Mouse (Mus musculus) neural tube, embryonic 14.5 days (tissue): Measurements from ENCODE around the gene Clybl. TPM values are rescaled to one million over a fixed set of nuclear protein-coding genes. Genes with fewer than 3 reads are reported as not detected.

Experiments used
- ATAC-seq: fragments of 200-750 bp; cut with Nextera tagmentation; 2 replicates; pipeline ENCODE4 v1.8.0; 2017; ENCODE audit warnings: low read depth, mild to moderate bottlenecking, moderate TSS enrichment, moderate library complexity
- H3K27ac ChIP-seq: fragments of 300-500 bp; sonication (generic); 2 replicates; pipeline ENCODE4 v1.5.1; 2014; ENCODE audit warnings: low read depth, mild to moderate bottlenecking, control low read depth, low read length, moderate library complexity, mixed read lengths
- H3K27me3 ChIP-seq: fragments of 300-500 bp; sonication (generic); 2 replicates; pipeline ENCODE4 v1.6.1; 2014; ENCODE audit warnings: low read length; ENCODE audit not compliant: control insufficient read depth, insufficient read depth
- H3K36me3 ChIP-seq: fragments of 300-500 bp; sonication (generic); 2 replicates; pipeline ENCODE4 v1.6.1; 2014; ENCODE audit warnings: low read length, mixed read lengths; ENCODE audit not compliant: control insufficient read depth, insufficient read depth
- H3K4me1 ChIP-seq: fragments of 300-500 bp; sonication (generic); 2 replicates; pipeline ENCODE4 v1.6.1; 2014; ENCODE audit warnings: low read length; ENCODE audit not compliant: control insufficient read depth, insufficient read depth
- H3K4me2 ChIP-seq: fragments of 300-500 bp; sonication (generic); 2 replicates; pipeline ENCODE4 v1.6.1; 2014; ENCODE audit warnings: mild to moderate bottlenecking, low read depth, low read length, control low read depth
- H3K4me3 ChIP-seq: fragments of 300-500 bp; sonication (generic); 2 replicates; pipeline ENCODE4 v1.5.1; 2014; ENCODE audit warnings: low read depth, low read length, control low read depth, mixed read lengths
- H3K9ac ChIP-seq: fragments of 300-500 bp; sonication (generic); replicated peaks from 2 replicates; pipeline ENCODE4 v1.6.1; 2014; ENCODE audit warnings: low read depth, mild to moderate bottlenecking, control low read depth, low read length, mixed read lengths
- H3K9me3 ChIP-seq: fragments of 300-500 bp; sonication (generic); 2 replicates; pipeline ENCODE4 v1.6.1; 2016; ENCODE audit warnings: low read length; ENCODE audit not compliant: control insufficient read depth
- WGBS: fragments of 180-500 bp; shearing (Covaris S2); extraction: QIAGEN DNeasy Blood & Tissue Kit; methylation state at CpG from one replicate; pipeline ENCODE4 v1.1.7; 2014; 5-methylcytosine and 5-hydroxymethylcytosine counted together
- polyA plus RNA-seq: library from polyadenylated mRNA; unstranded; fragments of >200 nt; fragmentation: Nextera tagmentation; extraction: Ambion mirVana; gene quantifications from 2 replicates; pipeline ENCODE4 v1.2.1, GENCODE M21; 2014

The Clybl gene
- polyA plus RNA-seq, 1 experiment from 2014 or later: 9.1 TPM

DNA sequence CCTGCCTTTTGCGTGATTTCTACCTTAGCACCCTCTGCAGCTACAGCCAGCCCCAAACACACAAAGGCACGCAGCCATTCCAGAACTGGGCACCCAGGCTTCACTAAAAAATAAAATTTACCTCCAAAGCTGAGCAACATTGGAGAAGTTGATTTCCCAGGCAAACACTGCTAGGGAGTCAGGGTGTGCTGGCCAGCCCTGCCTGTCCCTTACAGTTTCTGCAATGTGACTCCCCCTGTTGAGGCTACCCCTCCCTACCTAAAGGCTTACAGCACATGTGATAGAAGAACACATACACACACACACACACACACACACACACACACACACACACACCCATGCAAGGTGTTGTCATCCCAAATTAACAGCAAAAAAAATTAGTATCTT, 232.0 kb downstream of the Clybl start:
- ATAC-seq: no peak
- no peak overlapping the region for H3K9ac ChIP-seq
- H3K36me3 ChIP-seq: no peaks in the 10 kb centered on the region
- H3K27ac ChIP-seq: no peak overlapping the region
- WGBS: 90% methylated on average over 2 of the region's 2 CpGs
- H3K9me3 ChIP-seq: no peaks in the 10 kb centered on the region
- H3K4me3 ChIP-seq: no peak overlapping the region
- H3K4me1 ChIP-seq: no peaks in the 10 kb centered on the region
- peaks cover 5% of the 10 kb centered on the region; the same call in 1 of the 2 replicates for H3K27me3 ChIP-seq
- no peak overlapping the region for H3K4me2 ChIP-seq

DNA sequence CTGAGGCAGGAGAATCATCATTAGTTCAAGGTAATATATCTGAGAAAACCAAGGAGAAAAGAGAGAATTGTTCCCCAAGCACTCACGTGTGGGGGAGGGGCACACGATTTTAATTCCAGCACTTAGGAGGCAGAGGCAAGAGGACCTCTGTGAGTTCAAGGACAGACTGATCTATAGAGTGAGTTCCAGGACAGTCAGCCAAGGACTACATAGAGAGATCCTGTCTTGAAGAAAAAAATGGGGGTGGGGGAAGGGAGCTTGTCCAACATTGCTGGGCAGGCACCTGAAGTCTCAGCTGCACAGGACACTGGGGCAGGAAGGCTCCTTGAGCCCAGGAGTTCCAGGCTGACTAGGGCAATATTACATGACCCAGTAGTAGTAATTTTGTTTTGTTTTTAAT, 233.3 kb downstream of the Clybl start:
- WGBS: 98% methylated on average over 2 of the region's 2 CpGs
- Histone ChIP-seq H3K4me3 (no peak overlapping the region), H3K36me3 (no peaks in the 10 kb centered on the region), H3K27ac (no peak overlapping the region), H3K9me3 (no peaks in the 10 kb centered on the region), H3K4me2 (no peak overlapping the region), H3K27me3 (peaks cover 5% of the 10 kb centered on the region; the same call in 1 of the 2 replicates), H3K4me1 (no peaks in the 10 kb centered on the region), H3K9ac (no peak overlapping the region)
- no peak for ATAC-seq

DNA sequence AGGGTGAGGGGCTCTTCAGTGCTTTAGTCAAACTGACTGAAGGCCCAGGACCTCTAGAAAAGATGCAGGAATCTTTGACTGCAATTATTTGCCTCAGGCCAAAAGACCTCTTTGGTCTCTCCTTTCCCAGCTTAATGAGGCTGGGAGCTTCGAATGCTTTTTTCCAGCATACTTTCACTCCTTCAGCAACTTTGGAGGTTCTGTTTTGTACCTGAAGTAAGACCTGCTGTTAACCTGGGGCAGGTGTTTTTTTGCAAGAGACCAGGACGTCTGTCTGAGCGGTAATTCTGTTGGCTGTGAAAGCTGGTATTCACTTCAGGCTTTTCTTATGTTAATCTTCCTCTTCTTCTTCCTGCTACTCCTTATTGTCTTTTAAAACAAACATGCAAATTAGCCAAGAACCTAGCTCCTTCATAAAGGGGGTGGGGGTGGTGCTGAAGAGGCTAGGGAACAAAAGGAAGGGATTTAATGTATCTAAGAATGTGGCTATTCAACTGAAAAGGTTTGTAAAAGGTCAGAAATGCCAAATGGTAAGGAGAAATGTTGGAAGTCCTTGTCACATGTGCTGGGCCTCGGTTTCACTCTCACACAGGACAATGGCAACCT, 234.8 kb downstream of the Clybl start:
- no peak for ATAC-seq
- Histone ChIP-seq H3K27me3 (0 out of 2 replicates have a peak, but pooled peaks cover 1% of the 10 kb centered on the region), H3K27ac (no peak overlapping the region), H3K4me2 (no peak overlapping the region), H3K9ac (no peak overlapping the region), H3K4me3 (no peak overlapping the region), H3K9me3 (no peaks in the 10 kb centered on the region), H3K4me1 (no peaks in the 10 kb centered on the region), H3K36me3 (no peaks in the 10 kb centered on the region)
- 11% methylated on average over 4 of the region's 4 CpGs for WGBS

DNA sequence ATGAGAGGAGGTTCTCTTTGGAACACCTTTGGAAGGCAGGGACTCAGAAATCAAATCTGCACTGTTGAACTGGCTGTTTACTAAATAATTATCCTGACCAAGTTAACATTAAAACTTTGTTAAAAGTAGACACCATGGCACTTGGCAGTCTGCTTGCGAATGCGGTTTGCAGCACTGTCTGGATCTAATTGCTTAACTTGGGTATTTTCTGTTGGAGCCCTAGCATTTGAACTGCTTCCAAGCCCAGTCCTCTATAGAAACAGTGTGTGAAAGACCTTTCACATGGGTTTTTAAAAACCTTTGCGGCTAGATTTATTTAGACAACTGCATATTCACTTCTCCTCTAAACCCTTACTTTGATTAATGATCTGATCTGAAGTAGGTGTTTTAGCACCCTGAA, 242.9 kb downstream of the Clybl start:
- Histone ChIP-seq H3K9me3 (no peaks in the 10 kb centered on the region), H3K36me3 (no peaks in the 10 kb centered on the region), H3K4me1 (peaks cover 4% of the 10 kb centered on the region; the same call in 1 of the 2 replicates), H3K4me3 (no peak overlapping the region), H3K27ac (no peak overlapping the region), H3K27me3 (no peaks in the 10 kb centered on the region), H3K9ac (no peak overlapping the region), H3K4me2 (no peak overlapping the region)
- 60% methylated on average over 3 of the region's 3 CpGs for WGBS
- no peak for ATAC-seq

DNA sequence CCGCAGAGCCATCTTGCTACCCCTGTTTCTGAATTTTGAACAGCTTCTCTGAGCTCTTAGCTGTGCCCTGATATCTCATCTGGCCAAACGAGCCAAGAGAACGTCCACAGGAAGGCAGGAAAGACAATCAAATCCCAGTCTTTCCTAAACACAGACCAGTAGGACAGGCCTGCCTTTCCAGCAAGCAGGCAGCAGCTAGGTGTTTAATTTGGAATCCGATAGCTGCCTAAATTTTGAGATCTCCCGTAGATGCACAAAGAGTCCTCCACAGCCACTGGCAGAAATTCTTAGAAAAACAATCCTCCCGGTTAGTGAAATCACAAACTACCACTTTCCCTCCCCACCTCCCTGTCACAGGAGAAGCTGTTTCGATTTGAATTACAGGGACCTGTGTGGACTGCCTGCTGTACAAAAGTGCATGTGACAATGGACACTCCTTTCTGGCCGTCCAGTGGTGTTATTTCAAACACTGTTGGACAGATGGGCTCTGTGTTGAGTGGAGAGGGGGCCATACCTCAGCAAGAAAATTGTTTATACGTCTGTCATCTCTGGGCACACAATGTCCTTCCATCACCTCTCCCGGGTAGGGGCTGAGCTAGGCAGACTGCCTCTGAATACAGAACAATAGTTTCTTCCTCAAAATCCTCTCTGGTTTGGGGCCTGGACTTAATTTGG, 245.2 kb downstream of the Clybl start:
- Histone ChIP-seq H3K9me3 (no peaks in the 10 kb centered on the region), H3K36me3 (no peaks in the 10 kb centered on the region), H3K27me3 (no peaks in the 10 kb centered on the region), H3K4me2 (no peak overlapping the region), H3K4me1 (peaks cover 4% of the 10 kb centered on the region; the same call in 1 of the 2 replicates), H3K27ac (no peak overlapping the region), H3K4me3 (no peak overlapping the region), H3K9ac (no peak overlapping the region)
- peak; percentile 32; the same call in 1 of the 2 replicates for ATAC-seq
- WGBS: 49% methylated on average over 10 of the region's 10 CpGs

DNA sequence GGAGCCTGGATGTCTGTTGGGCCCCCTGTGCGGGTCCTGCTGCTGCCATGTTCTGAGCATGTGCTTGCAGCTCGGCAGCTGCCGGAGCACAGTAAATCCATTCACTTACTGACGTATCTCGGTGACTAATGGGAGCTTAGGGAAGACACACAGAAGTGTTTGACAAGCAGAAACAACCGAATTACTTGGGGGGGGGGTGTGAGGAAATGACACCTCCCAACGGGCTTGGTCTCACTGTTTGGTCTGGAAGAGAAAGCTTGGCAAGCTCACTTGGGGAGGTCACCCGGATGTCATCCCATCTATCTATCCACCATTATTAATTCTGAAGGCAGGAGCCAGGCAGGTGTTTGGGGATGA, 245.7 kb downstream of the Clybl start:
- Histone ChIP-seq H3K27ac (no peak overlapping the region), H3K36me3 (no peaks in the 10 kb centered on the region), H3K4me3 (no peak overlapping the region), H3K4me1 (peaks cover 4% of the 10 kb centered on the region; the same call in 1 of the 2 replicates), H3K4me2 (no peak overlapping the region), H3K27me3 (no peaks in the 10 kb centered on the region), H3K9me3 (no peaks in the 10 kb centered on the region), H3K9ac (no peak overlapping the region)
- peak; percentile 68 for ATAC-seq
- WGBS: 12% methylated on average over 8 of the region's 8 CpGs

DNA sequence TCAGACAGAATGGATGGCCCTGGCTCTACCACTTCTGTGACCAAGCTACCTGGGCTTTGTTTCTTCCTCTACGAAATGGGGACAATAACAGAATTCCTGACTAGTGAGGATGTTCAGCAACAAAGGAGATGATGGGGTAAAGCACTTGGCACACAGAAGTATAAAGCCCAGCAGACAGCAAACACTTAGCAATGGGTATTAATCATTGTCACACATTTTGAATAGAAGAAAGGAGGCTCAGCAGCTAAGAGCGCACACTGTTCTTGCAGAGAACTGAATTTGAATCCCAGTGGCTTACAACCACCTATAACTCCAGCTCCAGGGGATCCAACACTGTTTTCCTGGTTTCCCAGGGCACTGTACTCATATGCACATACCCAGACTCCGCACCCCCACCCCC, 246.2 kb downstream of the Clybl start:
- Histone ChIP-seq H3K9ac (no peak overlapping the region), H3K4me3 (no peak overlapping the region), H3K4me1 (peaks cover 4% of the 10 kb centered on the region; the same call in 1 of the 2 replicates), H3K9me3 (no peaks in the 10 kb centered on the region), H3K27me3 (no peaks in the 10 kb centered on the region), H3K27ac (no peak overlapping the region), H3K4me2 (no peak overlapping the region), H3K36me3 (no peaks in the 10 kb centered on the region)
- WGBS: 38% methylated on average over 3 of the region's 3 CpGs
- ATAC-seq: peak; percentile 32; the same call in 1 of the 2 replicates

DNA sequence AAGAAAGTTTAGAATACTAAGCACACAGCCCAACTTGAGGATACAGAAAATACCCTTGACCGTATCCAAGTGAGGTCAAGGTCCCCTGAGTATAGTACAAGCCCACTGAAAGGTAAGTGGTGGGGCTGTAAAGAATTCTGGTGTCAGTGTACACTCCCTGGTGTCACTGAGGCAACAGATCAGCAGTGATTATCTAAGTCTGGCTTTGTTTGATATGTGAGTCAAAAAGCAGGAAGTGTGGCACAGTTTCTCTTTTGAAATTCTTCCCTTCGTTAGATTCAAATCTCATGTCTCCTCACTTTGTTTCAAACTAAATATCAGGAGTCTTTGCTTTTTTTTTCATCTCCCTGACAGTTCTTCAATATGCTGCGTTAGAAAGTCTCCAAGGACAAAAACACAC, 251.1 kb downstream of the Clybl start:
- H3K4me3 ChIP-seq: no peak overlapping the region
- no peaks in the 10 kb centered on the region for H3K36me3 ChIP-seq
- no peaks in the 10 kb centered on the region for H3K4me1 ChIP-seq
- H3K4me2 ChIP-seq: no peak overlapping the region
- H3K9me3 ChIP-seq: no peaks in the 10 kb centered on the region
- H3K27me3 ChIP-seq: no peaks in the 10 kb centered on the region
- no peak overlapping the region for H3K9ac ChIP-seq
- H3K27ac ChIP-seq: no peak overlapping the region
- ATAC-seq: no peak
- WGBS: 82% methylated on average over 3 of the region's 3 CpGs

DNA sequence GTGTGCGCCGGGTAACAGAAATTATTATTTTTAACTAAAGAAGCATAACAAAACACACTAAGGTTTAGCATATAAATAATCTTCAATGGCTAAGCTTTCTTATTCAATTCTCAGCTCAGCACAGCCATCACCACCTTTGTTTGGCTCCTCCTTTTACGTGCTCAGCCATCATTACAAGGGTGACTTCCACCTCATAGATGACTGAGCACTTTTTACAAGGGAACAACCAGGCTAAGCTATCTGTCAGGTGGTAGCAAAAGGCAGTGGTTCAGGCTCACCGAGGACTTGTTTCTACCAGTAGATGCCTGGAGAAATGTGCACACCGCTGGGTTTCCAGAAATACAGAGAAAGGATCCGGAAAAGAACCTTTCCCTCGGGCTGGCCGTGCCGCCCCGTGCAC, 252.5 kb downstream of the Clybl start:
- no peak overlapping the region for H3K27ac ChIP-seq
- no peak overlapping the region for H3K4me2 ChIP-seq
- no peaks in the 10 kb centered on the region for H3K27me3 ChIP-seq
- H3K36me3 ChIP-seq: no peaks in the 10 kb centered on the region
- WGBS: 87% methylated on average over 10 of the region's 10 CpGs
- H3K4me3 ChIP-seq: no peak overlapping the region
- no peaks in the 10 kb centered on the region for H3K9me3 ChIP-seq
- no peaks in the 10 kb centered on the region for H3K4me1 ChIP-seq
- no peak for ATAC-seq
- H3K9ac ChIP-seq: no peak overlapping the region
